Mouse (Mus musculus): ENCODE data around the gene Gbf1. TPM values are rescaled to one million over a fixed set of nuclear protein-coding genes. Genes with fewer than 3 reads are reported as not detected.

The Gbf1 gene
- total and polyA plus RNA-seq, 3 experiments, result 8.6 to 26.1 (median 18.7) TPM

GRCm38 (mm10) chr19:46110781-46111180, 41.5 kb upstream of the Gbf1 start:
- no peak for TF ChIP-seq E2F4 (IDR thresholded peaks at IDR 0.05; ENCODE audit: insufficient replicate concordance, low read depth, low read length)
- no peak for TF ChIP-seq POLR2A (IDR thresholded peaks at IDR 0.05; ENCODE audit: low read depth, low read length)
- TF ChIP-seq GABPA (IDR thresholded peaks at IDR 0.05; ENCODE audit: insufficient replicate concordance, low read depth, low read length), result no peak
- no peak for TF ChIP-seq TCF12 (IDR thresholded peaks at IDR 0.05; ENCODE audit: low read depth, low read length)
- TF ChIP-seq SIN3A (IDR thresholded peaks at IDR 0.05; ENCODE audit: low read length), result no peak
- TF ChIP-seq IRF4 (IDR thresholded peaks at IDR 0.05; ENCODE audit: low read depth, low read length), result no peak
- TF ChIP-seq MEF2A (IDR thresholded peaks at IDR 0.05; ENCODE audit: borderline replicate concordance, low read depth, low read length), result no peak
- TF ChIP-seq PAX5 (IDR thresholded peaks at IDR 0.05; ENCODE audit: low read length), result no peak
- TF ChIP-seq NRF1 (IDR thresholded peaks at IDR 0.05; ENCODE audit: low read depth, low read length), result no peak
- TF ChIP-seq MAZ (IDR thresholded peaks at IDR 0.05; ENCODE audit: low read depth, low read length), result no peak
- no peaks in the 10 kb centered on the region for H3K79me2 ChIP-seq (replicated peaks; ENCODE audit: control insufficient read depth, extremely low read depth, insufficient read depth, poor library complexity, severe bottlenecking)
- DNase-seq (ENCODE audit: extremely low read depth), result no peak
- no peaks in the 10 kb centered on the region for H3K4me1 ChIP-seq (ENCODE audit: control insufficient read depth in 1 of 2, insufficient read depth in 2 of 2)
- in situ Hi-C loops (cut with MboI; ENCODE audit: low pct_ligation_motif_present, low pct_unique_long_range_greater_than_20kb, low sequenced_read_pairs) (no loop called here), dilution Hi-C loops (cut with MboI; ENCODE audit: extremely low pct_ligation_motif_present, extremely low pct_unique_long_range_greater_than_20kb, low sequenced_read_pairs) (no loop called here)
- no peaks in the 10 kb centered on the region for H3K9me3 ChIP-seq (replicated peaks; ENCODE audit: low read length)
- no peaks in the 10 kb centered on the region for H3K36me3 ChIP-seq (replicated peaks in 1 of 2; ENCODE audit: control insufficient read depth in 1 of 2, insufficient read depth in 1 of 2, low read length in 1 of 2)
- H3K4me3 ChIP-seq (replicated peaks in 1 of 3; ENCODE audit: low read depth in 2 of 3, low read length in 2 of 3, poor library complexity in 1 of 3), result no peak overlapping the region
- H3K9ac ChIP-seq (ENCODE audit: insufficient read depth, low read depth), result no peak overlapping the region
- H3K27me3 ChIP-seq (replicated peaks), result peaks cover 15% of the 10 kb centered on the region
- H3K27ac ChIP-seq (ENCODE audit: insufficient read depth, low read depth), result no peak overlapping the region
- H3K4me2 ChIP-seq (ENCODE audit: insufficient read depth, low read depth, poor library complexity, severe bottlenecking), result no peak overlapping the region

DNA sequence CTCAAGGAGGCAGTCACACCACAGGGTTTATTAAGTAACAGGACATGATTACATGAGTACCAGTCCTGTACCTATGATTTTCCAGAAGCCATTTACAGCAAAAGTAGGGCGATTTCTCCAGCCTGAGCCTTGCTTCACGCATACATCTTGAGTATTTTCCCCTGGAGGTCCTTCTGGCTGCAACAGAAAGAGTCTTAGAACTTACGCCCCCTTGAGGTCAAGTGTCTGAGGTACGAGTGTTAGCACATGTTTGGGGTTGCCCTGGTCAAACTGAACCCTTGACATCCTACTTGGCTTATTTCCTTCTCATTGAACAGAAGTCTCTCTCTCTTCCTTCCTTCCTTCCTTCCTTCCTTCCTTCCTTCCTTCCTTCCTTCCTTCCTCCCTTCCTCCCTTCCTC, 37.7 kb upstream of the Gbf1 start:
- H3K79me2 ChIP-seq (replicated peaks; ENCODE audit: control insufficient read depth, extremely low read depth, insufficient read depth, poor library complexity, severe bottlenecking), result no peaks in the 10 kb centered on the region
- no peaks in the 10 kb centered on the region for H3K36me3 ChIP-seq (replicated peaks in 1 of 2; ENCODE audit: control insufficient read depth in 1 of 2, insufficient read depth in 1 of 2, low read length in 1 of 2)
- H3K4me3 ChIP-seq (replicated peaks in 1 of 3; ENCODE audit: low read depth in 2 of 3, low read length in 2 of 3, poor library complexity in 1 of 3), result no peak overlapping the region
- TF ChIP-seq E2F4 (IDR thresholded peaks at IDR 0.05; ENCODE audit: insufficient replicate concordance, low read depth, low read length) (no peak), NRF1 (IDR thresholded peaks at IDR 0.05; ENCODE audit: low read depth, low read length) (no peak), ELF1 (IDR thresholded peaks at IDR 0.05; ENCODE audit: low read depth, low read length) (no peak), PAX5 (IDR thresholded peaks at IDR 0.05; ENCODE audit: low read length) (no peak), MAFK (IDR thresholded peaks at IDR 0.05; ENCODE audit: insufficient replicate concordance, low read length) (no peak), ETS1 (conservative IDR thresholded peaks at IDR 0.05; ENCODE audit: low read depth, low read length) (no peak), HCFC1 (IDR thresholded peaks at IDR 0.05; ENCODE audit: low read depth, low read length) (no peak), SMC3 (IDR thresholded peaks at IDR 0.05; ENCODE audit: low read depth, low read length) (no peak), USF1 (IDR thresholded peaks at IDR 0.05; ENCODE audit: low read depth, low read length) (no peak), MEF2A (IDR thresholded peaks at IDR 0.05; ENCODE audit: borderline replicate concordance, low read depth, low read length) (no peak), POLR2A (IDR thresholded peaks at IDR 0.05; ENCODE audit: low read depth, low read length) (no peak), RAD21 (IDR thresholded peaks at IDR 0.05; ENCODE audit: low read depth, low read length) (no peak), TCF12 (IDR thresholded peaks at IDR 0.05; ENCODE audit: low read depth, low read length) (no peak)
- no peaks in the 10 kb centered on the region for H3K4me1 ChIP-seq (ENCODE audit: control insufficient read depth in 1 of 2, insufficient read depth in 2 of 2)
- in situ Hi-C loops (cut with MboI; ENCODE audit: low pct_ligation_motif_present, low pct_unique_long_range_greater_than_20kb, low sequenced_read_pairs), result no loop called here
- H3K9me3 ChIP-seq (replicated peaks; ENCODE audit: low read length), result no peaks in the 10 kb centered on the region
- no peak for DNase-seq (ENCODE audit: extremely low read depth)
- peaks cover 41% of the 10 kb centered on the region for H3K27me3 ChIP-seq (replicated peaks)
- H3K27ac ChIP-seq (ENCODE audit: insufficient read depth, low read depth), result no peak overlapping the region
- no peak overlapping the region for H3K9ac ChIP-seq (ENCODE audit: insufficient read depth, low read depth)
- dilution Hi-C loops (cut with MboI; ENCODE audit: extremely low pct_ligation_motif_present, extremely low pct_unique_long_range_greater_than_20kb, low sequenced_read_pairs), result no loop called here
- H3K4me2 ChIP-seq (ENCODE audit: insufficient read depth, low read depth, poor library complexity, severe bottlenecking), result no peak overlapping the region
